Mouse (Mus musculus) T-helper 2 cell (primary cell): ENCODE measurements around the gene P3h1.

Experiments
- in situ Hi-C: fragments of 300-600 bp; cut with MboI, MseI; formaldehyde crosslinking; loops from one replicate; pipeline ENCODE4 v1.15.1; 2025; ENCODE audit warnings: high pct_unique_total_duplicates

P3h1 gene

DNA sequence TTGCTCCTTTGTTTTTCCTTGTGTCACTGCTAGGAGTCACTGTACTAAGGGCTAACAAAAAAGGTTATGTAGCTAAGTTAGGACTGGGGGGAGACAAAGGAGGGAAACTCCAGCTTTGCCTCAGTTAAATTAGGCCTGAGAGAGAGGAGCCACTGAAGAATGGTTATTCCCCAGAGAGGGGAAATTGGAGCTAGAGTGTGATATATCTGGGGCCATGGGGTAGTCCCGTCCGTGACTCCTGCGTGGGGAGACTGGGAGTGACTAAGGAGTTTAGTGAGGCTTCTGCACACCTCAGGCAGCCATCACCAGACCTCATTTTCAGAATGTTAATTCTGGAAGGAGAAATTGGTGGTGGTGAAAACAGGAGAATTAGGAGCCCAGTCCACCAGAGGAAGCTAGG is 1.6 kb downstream of the P3h1 start:
- in situ Hi-C loops: loop anchor here (25.0 kb wide), 1 partner anchor 1053 kb away; the partner anchor contains the start of gene Foxo6

GRCm38 (mm10) chr4:119238661-119239060 is 5.9 kb downstream of the P3h1 start:
- in situ Hi-C loops: loop anchor here (25.0 kb wide), 1 partner anchor 1049 kb away; the partner anchor contains the start of gene Foxo6

DNA sequence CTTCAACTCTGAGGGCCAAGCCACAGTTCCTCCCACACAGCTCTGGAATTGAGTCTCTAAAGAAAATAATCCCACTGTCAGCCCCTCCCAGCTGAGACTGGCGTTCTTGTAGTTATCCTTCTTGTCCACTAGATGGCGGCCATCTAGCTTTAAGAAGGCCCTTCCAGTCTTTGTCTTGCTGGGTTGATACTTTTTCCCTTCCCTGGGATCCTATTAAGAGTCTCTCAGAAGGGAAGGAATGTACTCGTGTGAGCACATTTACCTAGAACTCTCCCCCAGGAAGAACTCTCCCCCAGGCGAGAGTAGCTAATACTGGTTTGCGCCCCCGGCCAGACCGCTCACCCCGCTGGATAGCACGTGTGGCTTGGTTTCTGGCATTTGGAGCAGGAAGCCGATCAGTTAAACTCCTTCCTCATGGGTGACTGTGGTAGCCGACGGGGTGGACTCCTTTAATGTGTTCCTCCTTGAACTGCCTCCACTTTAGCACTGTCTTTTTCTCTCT is 6.5 kb downstream of the P3h1 start:
- in situ Hi-C loops: loop anchor here (25.0 kb wide), 1 partner anchor 1048 kb away; the partner anchor contains the start of gene Foxo6

DNA sequence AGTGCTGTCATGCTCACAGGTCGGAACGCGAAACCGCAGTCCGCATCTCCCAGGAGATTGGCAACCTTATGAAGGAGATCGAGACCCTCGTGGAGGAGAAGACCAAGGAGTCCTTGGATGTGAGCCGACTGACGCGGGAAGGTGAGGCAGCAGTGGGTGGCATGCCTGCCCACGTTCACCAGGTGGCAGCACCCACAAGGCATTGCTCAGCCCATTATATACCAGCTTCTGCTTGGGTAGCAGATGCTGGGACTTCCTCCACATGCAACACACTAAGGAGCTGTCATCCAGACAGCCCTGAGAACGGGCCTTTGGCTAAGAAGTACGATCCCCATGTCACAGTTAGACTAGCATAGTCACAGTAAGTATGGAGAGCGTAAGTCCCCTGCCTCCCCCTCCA is 8.9 kb downstream of the P3h1 start:
- in situ Hi-C loops: loop anchor here (25.0 kb wide), 1 partner anchor 1046 kb away; the partner anchor contains the start of gene Foxo6

- in situ Hi-C loops: loop anchor here (25.0 kb wide), 1 partner anchor 1045 kb away; the partner anchor contains the start of gene Foxo6
These were observed 9.9 kb downstream of the P3h1 start for GRCm38 (mm10) chr4:119242571-119242970.

GRCm38 (mm10) chr4:119244468-119245240 is 11.9 kb downstream of the P3h1 start:
- in situ Hi-C loops: loop anchor here (25.0 kb wide), 1 partner anchor 1043 kb away; the partner anchor contains the start of gene Foxo6

DNA sequence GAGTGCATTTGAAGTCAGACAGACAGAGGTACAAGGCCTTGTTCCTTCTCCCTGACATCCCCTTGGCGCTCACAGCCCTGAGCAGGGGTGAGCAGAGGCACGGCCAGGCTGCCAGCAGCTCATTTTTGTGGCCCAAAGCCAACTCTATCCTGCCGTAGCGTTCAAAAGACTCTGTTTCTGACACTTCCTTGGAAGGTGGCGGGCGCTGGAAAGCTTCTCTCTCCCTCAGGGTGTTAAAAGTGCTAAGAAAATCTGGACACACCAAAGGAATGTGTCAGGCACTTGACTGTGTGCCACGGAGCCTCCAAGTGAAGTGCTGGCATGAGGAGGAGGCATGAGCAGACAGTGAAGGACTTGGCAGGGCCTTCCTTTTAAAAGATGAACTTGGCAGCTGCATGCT is 12.8 kb downstream of the P3h1 start:
- in situ Hi-C loops: loop anchor here (25.0 kb wide), 1 partner anchor 1042 kb away; the partner anchor contains the start of gene Foxo6

DNA sequence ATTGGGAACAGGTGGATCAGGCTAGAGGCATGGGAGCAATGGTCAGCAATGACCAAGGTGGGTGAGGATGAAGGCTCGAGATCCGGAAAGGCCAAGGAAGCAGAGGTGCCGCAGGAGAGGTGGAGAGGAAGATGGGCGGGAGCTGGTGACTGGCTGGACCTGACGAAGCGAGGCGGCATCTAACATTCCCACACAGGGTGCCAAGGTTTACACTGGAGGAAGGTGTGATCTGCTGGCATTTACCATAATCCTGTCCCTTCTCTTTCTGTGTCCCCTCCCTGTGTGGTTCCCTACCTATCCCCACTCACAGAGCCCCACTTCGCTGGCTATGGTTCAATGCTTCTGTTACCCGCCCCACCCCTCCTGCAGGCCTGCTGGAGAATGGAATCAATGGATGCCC is 13.2 kb downstream of the P3h1 start:
- in situ Hi-C loops: loop anchor here (25.0 kb wide), 1 partner anchor 1041 kb away; the partner anchor contains the start of gene Foxo6

DNA sequence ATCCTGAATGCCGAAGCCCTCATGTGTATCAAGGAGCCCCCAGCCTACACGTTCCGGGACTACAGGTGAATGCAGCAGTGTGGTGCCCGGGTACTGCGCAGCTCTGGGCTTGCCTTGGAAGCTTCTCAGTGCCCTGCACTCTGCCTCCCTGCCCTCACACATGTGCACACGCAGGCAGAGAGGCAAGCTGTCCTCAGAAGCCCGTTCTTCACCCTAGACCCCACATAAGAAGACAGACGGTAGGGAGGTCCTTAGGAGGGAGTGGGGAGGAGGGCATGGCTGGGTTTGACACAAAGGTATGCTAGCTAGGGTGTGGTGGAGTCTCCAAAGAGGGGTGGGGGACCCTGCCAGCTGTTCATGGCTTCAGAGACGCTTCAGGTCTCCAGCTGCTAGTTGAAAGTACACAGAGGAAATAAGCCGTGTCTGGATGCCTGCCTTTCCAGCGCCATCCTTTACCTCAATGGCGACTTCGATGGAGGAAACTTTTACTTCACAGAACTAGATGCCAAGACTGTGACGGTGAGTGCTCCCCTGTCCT is 14.0 kb downstream of the P3h1 start:
- in situ Hi-C loops: loop anchor here (25.0 kb wide), 1 partner anchor 1041 kb away; the partner anchor contains the start of gene Foxo6

DNA sequence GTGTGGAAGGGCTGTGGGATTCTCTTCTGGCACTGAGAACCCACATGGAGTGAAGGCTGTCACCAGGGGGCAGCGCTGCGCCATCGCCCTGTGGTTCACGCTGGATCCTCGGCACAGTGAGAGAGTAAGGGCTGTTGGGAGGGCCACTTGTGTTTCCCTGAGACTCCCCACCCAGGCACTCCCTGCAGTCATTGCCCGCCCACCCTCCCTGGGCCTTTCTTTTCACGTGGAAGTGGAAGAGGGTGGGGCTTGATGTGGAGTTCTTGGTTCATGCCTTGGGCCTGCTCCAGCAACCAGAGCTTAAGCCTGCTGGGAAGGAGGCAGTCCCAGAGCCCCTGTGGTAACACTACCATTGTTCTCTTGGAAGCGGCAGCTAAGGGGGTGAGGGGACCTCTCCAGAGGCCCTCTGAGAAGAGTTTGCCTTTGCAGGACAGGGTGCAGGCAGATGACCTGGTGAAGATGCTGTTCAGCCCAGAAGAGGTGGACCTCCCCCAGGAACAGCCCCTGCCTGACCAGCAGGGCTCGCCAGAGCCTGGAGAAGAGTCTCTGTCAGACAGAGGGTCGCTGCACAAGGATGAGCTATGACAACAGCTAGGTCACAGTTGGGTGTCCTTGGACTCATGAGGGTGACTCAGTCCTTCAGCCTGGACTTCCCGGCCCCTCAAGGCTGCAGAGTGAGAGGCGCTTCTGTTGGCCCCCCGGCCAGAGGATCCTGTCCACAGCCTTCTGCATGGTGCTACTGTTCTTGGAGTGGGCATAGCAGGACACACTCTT is 14.9 kb downstream of the P3h1 start:
- in situ Hi-C loops: loop anchor here (25.0 kb wide), 1 partner anchor 1040 kb away; the partner anchor contains the start of gene Foxo6

GRCm38 (mm10) chr4:119248407-119248965 is 15.8 kb downstream of the P3h1 start:
- in situ Hi-C loops: loop anchor here (25.0 kb wide), 1 partner anchor 1039 kb away; the partner anchor contains the start of gene Foxo6

DNA sequence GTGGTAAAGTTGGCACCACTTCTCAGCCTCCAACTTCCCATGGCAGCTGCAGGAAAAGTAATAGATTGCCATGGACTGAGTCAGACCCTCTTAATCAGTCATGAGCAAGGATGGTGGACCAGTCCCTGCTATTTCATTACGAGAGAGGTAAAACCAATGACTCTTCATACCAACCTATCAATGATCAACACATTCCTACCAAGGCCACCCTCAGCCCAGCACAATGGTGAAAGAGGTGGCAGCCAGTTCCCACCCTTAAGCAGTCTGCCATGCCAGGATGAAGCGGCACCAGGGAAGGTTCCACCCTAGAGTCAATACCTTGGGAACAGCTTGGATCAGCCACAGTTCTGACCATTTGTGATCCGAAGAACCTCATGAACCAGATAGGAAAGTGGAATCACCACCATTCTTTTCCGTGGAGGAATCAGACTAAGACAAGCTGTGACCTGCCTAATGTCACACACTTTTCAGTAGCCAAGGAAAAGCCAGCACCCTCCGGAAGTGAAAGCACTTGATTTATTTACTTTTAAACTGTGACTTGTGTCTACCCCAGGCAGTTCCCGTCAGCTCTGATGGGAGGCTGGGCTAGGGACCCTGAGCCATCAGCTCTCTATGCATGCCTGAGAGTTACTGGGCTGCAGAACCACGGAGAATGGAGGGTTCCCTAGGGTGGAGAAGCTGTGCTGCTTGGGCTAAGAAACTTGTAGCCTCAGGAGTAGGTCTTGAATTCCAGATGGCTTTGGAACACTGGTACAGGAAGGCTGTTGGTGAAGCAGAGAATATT is 19.5 kb downstream of the P3h1 start:
- in situ Hi-C loops: no loop called here

DNA sequence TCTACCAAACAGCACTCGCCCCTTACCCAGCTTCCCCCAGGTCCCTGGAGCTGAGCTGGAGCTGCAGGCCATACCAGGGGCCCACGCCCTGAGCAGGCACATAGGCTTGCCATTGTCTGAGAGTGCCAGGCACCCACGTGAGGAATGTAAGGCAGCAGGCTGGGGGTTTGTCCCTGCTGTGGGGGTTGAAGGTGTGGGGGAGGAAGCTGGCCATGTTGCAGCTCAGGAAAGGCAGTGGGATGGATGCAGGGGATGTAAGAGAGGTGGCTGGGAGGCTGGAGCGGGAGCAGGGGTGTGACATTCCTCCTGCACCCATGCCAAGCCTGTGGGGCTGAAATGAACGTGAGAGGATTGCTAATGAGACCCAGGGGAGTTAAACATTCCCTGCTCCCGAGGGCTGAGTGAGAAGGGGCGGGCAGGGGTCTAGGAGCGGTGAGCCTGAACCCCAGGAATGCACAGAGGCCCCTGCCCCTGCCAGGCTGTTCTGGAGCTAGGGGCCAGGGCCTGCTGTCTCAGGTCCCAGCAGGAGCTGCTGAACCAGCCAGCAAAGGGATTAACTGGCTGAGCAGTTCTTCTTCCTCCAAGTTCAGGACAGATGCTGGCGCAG is 21.4 kb downstream of the P3h1 start:
- in situ Hi-C loops: no loop called here

- in situ Hi-C loops: no loop called here
These were observed 22.6 kb downstream of the P3h1 start, which contains the start of gene Cldn19 for GRCm38 (mm10) chr4:119255351-119255750. Cldn19 (plus strand) TSS chr4:119255414.

DNA sequence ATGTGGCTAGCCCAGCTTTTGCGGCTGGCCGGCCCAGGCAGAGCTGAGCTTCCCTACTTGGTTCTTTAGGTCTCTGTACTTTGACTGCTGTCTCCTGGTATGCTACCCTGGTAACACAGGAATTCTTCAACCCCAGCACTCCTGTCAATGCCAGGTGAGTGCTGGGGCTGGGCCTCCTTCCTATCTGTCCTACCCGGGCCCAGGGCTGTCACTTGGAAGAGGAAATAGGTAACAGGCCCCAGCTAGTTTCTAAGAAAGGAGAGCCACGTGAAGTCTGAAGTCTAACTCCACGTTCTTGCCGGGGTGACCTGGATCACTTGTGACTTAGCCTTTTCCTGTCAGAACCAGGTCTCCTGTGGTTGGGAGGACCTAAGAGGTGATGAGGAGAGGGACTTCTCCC is 24.4 kb downstream of the P3h1 start:
- in situ Hi-C loops: no loop called here

DNA sequence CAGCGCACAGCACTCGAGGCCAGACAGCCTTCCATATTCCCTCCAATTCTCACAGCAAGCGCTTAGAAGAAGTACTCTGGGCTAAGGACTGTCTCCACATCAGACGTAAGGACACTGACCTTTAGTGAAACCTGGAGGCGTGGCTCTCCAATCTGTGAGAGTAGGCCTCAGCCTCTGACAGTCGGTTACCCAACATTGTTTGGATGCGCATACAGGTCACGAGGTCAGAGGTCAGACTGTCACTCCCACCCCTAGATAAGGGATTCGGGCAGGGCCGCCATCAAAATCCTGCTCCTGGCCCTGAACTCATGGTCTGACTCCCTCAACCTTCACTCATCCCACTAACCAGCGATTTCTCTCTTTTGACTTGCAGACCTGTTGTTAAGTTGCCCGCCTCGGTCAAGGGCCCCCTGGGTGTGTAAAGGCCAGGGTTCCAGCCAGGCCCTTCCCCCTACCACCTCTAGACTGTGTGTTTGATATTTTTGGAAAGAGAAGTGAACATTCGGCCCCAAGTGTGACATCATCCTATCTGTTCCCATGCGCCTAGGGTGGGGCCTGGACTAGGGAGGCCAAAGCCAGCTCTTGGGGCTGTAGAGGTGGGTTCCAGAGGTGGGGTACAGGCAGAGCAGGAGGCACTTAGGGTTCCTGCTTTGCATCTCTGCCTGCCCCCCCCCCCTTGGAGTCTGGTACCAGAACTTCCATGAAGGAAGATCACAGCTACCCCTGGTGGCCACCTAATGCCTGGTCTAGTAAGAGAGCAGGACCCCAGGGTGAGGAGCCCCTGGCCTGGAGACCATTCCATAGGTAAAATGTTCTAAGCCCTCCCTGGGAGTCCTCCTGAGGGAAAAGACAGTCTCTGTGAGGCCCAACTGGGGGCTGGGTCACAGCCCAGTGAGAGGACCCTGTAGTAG is 26.9 kb downstream of the P3h1 start:
- in situ Hi-C loops: no loop called here

DNA sequence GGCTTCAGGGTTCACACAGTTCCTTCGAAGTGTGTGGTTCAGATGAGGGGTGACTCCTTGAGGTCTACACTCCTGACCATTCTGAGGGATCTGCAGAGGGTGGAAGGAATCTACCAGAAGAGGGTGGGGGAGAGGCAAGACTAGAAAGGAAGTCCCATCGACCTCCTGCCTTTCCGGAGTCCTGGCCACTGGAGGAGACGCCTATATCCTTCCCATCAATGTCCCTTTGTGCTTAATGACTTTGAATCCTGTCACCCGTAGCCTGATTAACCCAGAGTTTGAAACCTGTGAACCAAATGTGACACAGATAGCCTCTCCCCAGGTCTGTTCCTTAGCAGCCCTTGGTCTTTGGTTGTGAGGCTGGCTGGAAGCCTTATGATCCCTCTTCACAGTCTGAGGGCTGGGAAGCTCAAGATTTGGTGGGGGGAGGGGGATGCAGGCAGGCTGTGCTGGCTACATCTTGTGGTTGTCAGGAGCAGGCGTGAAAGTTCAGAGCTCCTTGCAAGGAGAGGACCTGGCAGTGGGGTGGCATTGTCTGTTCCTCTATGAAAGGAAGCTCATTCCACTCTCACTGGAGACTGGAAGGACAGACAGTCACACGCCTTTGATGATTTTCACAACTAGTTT is 28.5 kb downstream of the P3h1 start:
- in situ Hi-C loops: no loop called here

DNA sequence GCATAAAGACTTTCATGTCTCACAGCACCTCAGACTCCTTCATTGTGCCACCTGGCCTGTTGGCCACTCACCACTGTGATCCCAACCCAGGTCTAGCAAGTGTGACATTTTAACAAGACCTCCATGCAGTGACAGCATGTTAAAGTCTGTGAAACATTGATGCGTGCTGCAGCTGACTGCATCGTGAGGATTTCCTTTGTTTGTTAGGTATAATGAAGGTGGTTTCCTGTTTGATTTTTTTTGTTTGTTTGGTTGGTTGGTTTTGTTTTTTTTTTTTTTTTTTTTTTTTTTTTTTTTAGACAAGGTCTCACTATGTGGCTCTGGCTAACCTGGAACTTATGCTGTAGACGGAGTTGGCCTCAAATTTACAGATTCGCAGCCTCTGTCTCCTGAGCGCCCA is 29.8 kb downstream of the P3h1 start:
- in situ Hi-C loops: no loop called here
